Mouse (Mus musculus) heart, adult 2 months (tissue): ENCODE measurements around the gene Clybl.

Experiments used
- CTCF ChIP-seq: fragments of 200-600 bp; IDR thresholded peaks from 2 replicates; pipeline ENCODE4 v1.8.1; 2022; ENCODE audit warnings: antibody characterized with exemption, mild to moderate bottlenecking, moderate library complexity
- POLR2A ChIP-seq: fragments of 200-500 bp; IDR thresholded peaks from 2 replicates; pipeline ENCODE4 v1.6.1; 2011; ENCODE audit warnings: mild to moderate bottlenecking, low read depth, low read length, control low read depth; ENCODE audit not compliant: insufficient read depth

GRCm38 (mm10) chr14:122404596-122405154 is 223.2 kb downstream of the Clybl start:
- TF ChIP-seq POLR2A (no peak), CTCF (no peak)
